Mouse (Mus musculus): ENCODE results near the gene Rasgef1b. TPM values are rescaled to one million over a fixed set of nuclear protein-coding genes. Genes with fewer than 3 reads are reported as not detected.

The Rasgef1b gene
- polyA plus RNA-seq, 1 experiment from 2014 or later = 3.6 TPM

- H3K27me3 ChIP-seq (replicated peaks; ENCODE audit: control insufficient read depth, insufficient read depth, low read length) = no peaks in the 10 kb centered on the region
- no peak overlapping the region for H3K27ac ChIP-seq (ENCODE audit: low read depth, low read length)
- H3K4me2 ChIP-seq (replicated peaks; ENCODE audit: low read depth) = no peak overlapping the region
- no peak for TF ChIP-seq CTCF (IDR thresholded peaks at IDR 0.05; ENCODE audit: low read depth)
- H3K9ac ChIP-seq (ENCODE audit: low read depth, low read length) = no peak overlapping the region
- no peaks in the 10 kb centered on the region for H3K9me3 ChIP-seq (ENCODE audit: control insufficient read depth)
- no peak overlapping the region for H3K4me3 ChIP-seq (ENCODE audit: low read depth, low read length)
- WGBS = 79% methylated on average over 1 of the region's 1 CpGs
- no peak for ATAC-seq
- no peaks in the 10 kb centered on the region for H3K36me3 ChIP-seq (ENCODE audit: control insufficient read depth, insufficient read depth)
- H3K4me1 ChIP-seq (replicated peaks; ENCODE audit: control insufficient read depth, insufficient read depth, low read length) = no peaks in the 10 kb centered on the region; the same call in 1 of the 2 replicates
Observed at GRCm38 (mm10) chr5:99413851-99414250, 315.0 kb downstream of the Rasgef1b start.

GRCm38 (mm10) chr5:99413391-99413790, 315.5 kb downstream of the Rasgef1b start:
- no peaks in the 10 kb centered on the region for H3K9me3 ChIP-seq (ENCODE audit: control insufficient read depth)
- no peaks in the 10 kb centered on the region; the same call in 1 of the 2 replicates for H3K4me1 ChIP-seq (replicated peaks; ENCODE audit: control insufficient read depth, insufficient read depth, low read length)
- TF ChIP-seq CTCF (IDR thresholded peaks at IDR 0.05; ENCODE audit: low read depth) = no peak
- no peak for ATAC-seq
- no peak overlapping the region for H3K4me2 ChIP-seq (replicated peaks; ENCODE audit: low read depth)
- H3K36me3 ChIP-seq (ENCODE audit: control insufficient read depth, insufficient read depth) = no peaks in the 10 kb centered on the region
- H3K9ac ChIP-seq (ENCODE audit: low read depth, low read length) = no peak overlapping the region
- H3K27me3 ChIP-seq (replicated peaks; ENCODE audit: control insufficient read depth, insufficient read depth, low read length) = no peaks in the 10 kb centered on the region
- WGBS = 94% methylated on average over 9 of the region's 9 CpGs
- H3K4me3 ChIP-seq (ENCODE audit: low read depth, low read length) = no peak overlapping the region
- no peak overlapping the region for H3K27ac ChIP-seq (ENCODE audit: low read depth, low read length)

- 80% methylated on average over 11 of the region's 11 CpGs for WGBS
- H3K36me3 ChIP-seq (ENCODE audit: control insufficient read depth, insufficient read depth) = no peaks in the 10 kb centered on the region
Observed at GRCm38 (mm10) chr5:99404403-99405170, 324.3 kb downstream of the Rasgef1b start.

GRCm38 (mm10) chr5:99403325-99403724, 325.5 kb downstream of the Rasgef1b start:
- ATAC-seq = peak; percentile 55
- H3K4me3 ChIP-seq (ENCODE audit: low read depth, low read length) = no peak overlapping the region
- TF ChIP-seq CTCF (IDR thresholded peaks at IDR 0.05; ENCODE audit: low read depth) = no peak
- no peaks in the 10 kb centered on the region for H3K36me3 ChIP-seq (ENCODE audit: control insufficient read depth, insufficient read depth)
- 28% methylated on average over 5 of the region's 5 CpGs for WGBS
- H3K4me1 ChIP-seq (replicated peaks; ENCODE audit: control insufficient read depth, insufficient read depth, low read length) = peaks cover 6% of the 10 kb centered on the region; the same call in 1 of the 2 replicates
- no peak overlapping the region for H3K9ac ChIP-seq (ENCODE audit: low read depth, low read length)
- no peak overlapping the region for H3K4me2 ChIP-seq (replicated peaks; ENCODE audit: low read depth)
- no peaks in the 10 kb centered on the region for H3K27me3 ChIP-seq (replicated peaks; ENCODE audit: control insufficient read depth, insufficient read depth, low read length)
- H3K27ac ChIP-seq (ENCODE audit: low read depth, low read length) = no peak overlapping the region
- H3K9me3 ChIP-seq (ENCODE audit: control insufficient read depth) = no peaks in the 10 kb centered on the region

More at GRCm38 (mm10) chr5:99404403-99405170, 324.3 kb downstream of the Rasgef1b start:
- H3K4me1 ChIP-seq (replicated peaks; ENCODE audit: control insufficient read depth, insufficient read depth, low read length) = peaks cover 6% of the 10 kb centered on the region; the same call in 1 of the 2 replicates
- no peak for TF ChIP-seq CTCF (IDR thresholded peaks at IDR 0.05; ENCODE audit: low read depth)
- H3K9me3 ChIP-seq (ENCODE audit: control insufficient read depth) = no peaks in the 10 kb centered on the region
- H3K27ac ChIP-seq (ENCODE audit: low read depth, low read length) = no peak overlapping the region
- no peaks in the 10 kb centered on the region for H3K27me3 ChIP-seq (replicated peaks; ENCODE audit: control insufficient read depth, insufficient read depth, low read length)
- H3K9ac ChIP-seq (ENCODE audit: low read depth, low read length) = no peak overlapping the region
- H3K4me2 ChIP-seq (replicated peaks; ENCODE audit: low read depth) = no peak overlapping the region
- no peak for ATAC-seq
- no peak overlapping the region for H3K4me3 ChIP-seq (ENCODE audit: low read depth, low read length)

GRCm38 (mm10) chr5:99402784-99403183, 326.1 kb downstream of the Rasgef1b start:
- Histone ChIP-seq H3K4me3 (ENCODE audit: low read depth, low read length) (no peak overlapping the region), H3K4me2 (replicated peaks; ENCODE audit: low read depth) (no peak overlapping the region), H3K36me3 (ENCODE audit: control insufficient read depth, insufficient read depth) (no peaks in the 10 kb centered on the region), H3K27me3 (replicated peaks; ENCODE audit: control insufficient read depth, insufficient read depth, low read length) (no peaks in the 10 kb centered on the region), H3K27ac (ENCODE audit: low read depth, low read length) (no peak overlapping the region), H3K9ac (ENCODE audit: low read depth, low read length) (no peak overlapping the region), H3K4me1 (replicated peaks; ENCODE audit: control insufficient read depth, insufficient read depth, low read length) (peaks cover 6% of the 10 kb centered on the region; the same call in 1 of the 2 replicates), H3K9me3 (ENCODE audit: control insufficient read depth) (no peaks in the 10 kb centered on the region)
- no peak for TF ChIP-seq CTCF (IDR thresholded peaks at IDR 0.05; ENCODE audit: low read depth)
- 42% methylated on average over 2 of the region's 2 CpGs for WGBS
- ATAC-seq = no peak

GRCm38 (mm10) chr5:99402297-99402696, 326.6 kb downstream of the Rasgef1b start:
- H3K4me1 ChIP-seq (replicated peaks; ENCODE audit: control insufficient read depth, insufficient read depth, low read length) = peaks cover 6% of the 10 kb centered on the region; the same call in 1 of the 2 replicates
- ATAC-seq = no peak
- H3K9ac ChIP-seq (ENCODE audit: low read depth, low read length) = no peak overlapping the region
- H3K27me3 ChIP-seq (replicated peaks; ENCODE audit: control insufficient read depth, insufficient read depth, low read length) = no peaks in the 10 kb centered on the region
- H3K4me2 ChIP-seq (replicated peaks; ENCODE audit: low read depth) = no peak overlapping the region
- no peak for TF ChIP-seq CTCF (IDR thresholded peaks at IDR 0.05; ENCODE audit: low read depth)
- 56% methylated on average over 7 of the region's 7 CpGs for WGBS
- H3K4me3 ChIP-seq (ENCODE audit: low read depth, low read length) = no peak overlapping the region
- H3K36me3 ChIP-seq (ENCODE audit: control insufficient read depth, insufficient read depth) = no peaks in the 10 kb centered on the region
- H3K9me3 ChIP-seq (ENCODE audit: control insufficient read depth) = no peaks in the 10 kb centered on the region
- H3K27ac ChIP-seq (ENCODE audit: low read depth, low read length) = no peak overlapping the region
